Mouse (Mus musculus) embryo, embryonic 10 days (tissue): ENCODE measurements at regions not wholly inside any gene's neighbourhood (a gene's known extent, or its start where the extent isn't known, plus 50 kb on each side); places are given as distances from the start of the nearest gene placed in this dataset.

Source experiments
- DNase-seq: peaks from one replicate; pipeline ENCODE4 v3.0.0-alpha.2; 2015; ENCODE audit warnings: low spot score

DNA sequence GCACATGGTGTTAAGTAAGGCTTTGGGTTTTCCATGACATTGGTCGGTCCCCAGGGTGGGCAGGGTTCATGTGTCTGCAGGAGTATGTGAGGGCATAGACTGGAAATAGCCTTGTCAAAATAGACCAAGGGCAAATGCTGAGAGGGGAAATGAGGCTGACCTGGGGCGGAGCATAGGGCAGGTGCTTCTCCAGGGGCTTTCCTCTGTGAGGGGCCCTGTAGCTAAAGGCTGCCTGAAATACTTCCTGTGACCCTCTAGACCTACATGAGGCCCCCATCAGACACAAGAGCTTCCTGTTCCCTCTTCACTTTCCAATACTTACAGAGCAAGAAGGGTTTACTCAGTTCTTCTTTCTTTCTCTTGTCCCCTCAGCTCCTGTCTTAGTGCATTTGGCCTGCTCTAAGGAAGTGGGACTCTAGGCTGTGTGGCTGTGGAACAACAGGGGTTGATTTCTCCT, 1258.7 kb upstream of the A1bg start:
- no peak for DNase-seq

GRCm38 (mm10) chr15:62180718-62181117, 1257.9 kb upstream of the A1bg start:
- no peak for DNase-seq

DNA sequence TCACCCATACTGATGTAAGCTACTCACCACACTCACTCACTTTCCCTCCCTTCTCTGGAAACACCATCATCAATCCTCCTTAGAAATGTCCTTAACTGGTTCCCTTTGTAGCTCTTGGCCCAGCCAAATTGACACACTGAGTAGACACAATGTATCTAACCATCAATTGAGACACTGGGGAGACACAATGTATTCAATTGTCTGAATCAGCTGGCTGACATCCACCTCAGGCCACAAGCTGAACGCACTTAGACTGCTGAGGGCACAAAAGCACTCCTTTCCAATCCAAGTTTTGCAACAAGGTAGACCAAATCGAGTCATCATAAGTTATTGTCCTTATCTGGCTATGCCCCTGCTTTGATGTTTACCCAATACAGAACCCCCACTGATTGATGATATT, 1257.0 kb upstream of the A1bg start:
- DNase-seq = no peak

DNA sequence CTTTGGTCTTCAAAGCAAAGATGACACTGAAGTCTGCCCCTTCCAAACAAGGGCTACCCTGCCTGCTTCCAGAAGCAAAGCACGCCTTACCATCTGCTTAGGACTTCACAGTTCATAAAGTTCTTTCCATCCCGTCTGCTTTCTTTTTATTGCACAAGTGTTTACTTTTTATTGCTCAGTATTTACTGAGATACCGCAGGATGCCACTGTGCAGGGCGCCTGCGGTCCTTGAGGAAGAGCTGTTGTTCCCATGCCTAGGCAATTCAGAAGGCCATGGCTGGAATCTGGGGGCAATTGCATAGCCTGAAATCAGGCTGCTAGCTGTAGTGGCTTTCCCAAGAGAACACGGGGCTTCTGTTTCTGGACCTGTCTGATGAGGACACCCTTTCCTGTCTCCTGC, 1255.8 kb upstream of the A1bg start:
- no peak for DNase-seq

GRCm38 (mm10) chr15:62177768-62178410, 1255.1 kb upstream of the A1bg start:
- no peak for DNase-seq

- no peak for DNase-seq
Observed at GRCm38 (mm10) chr15:62176076-62176475, 1253.3 kb upstream of the A1bg start.

DNA sequence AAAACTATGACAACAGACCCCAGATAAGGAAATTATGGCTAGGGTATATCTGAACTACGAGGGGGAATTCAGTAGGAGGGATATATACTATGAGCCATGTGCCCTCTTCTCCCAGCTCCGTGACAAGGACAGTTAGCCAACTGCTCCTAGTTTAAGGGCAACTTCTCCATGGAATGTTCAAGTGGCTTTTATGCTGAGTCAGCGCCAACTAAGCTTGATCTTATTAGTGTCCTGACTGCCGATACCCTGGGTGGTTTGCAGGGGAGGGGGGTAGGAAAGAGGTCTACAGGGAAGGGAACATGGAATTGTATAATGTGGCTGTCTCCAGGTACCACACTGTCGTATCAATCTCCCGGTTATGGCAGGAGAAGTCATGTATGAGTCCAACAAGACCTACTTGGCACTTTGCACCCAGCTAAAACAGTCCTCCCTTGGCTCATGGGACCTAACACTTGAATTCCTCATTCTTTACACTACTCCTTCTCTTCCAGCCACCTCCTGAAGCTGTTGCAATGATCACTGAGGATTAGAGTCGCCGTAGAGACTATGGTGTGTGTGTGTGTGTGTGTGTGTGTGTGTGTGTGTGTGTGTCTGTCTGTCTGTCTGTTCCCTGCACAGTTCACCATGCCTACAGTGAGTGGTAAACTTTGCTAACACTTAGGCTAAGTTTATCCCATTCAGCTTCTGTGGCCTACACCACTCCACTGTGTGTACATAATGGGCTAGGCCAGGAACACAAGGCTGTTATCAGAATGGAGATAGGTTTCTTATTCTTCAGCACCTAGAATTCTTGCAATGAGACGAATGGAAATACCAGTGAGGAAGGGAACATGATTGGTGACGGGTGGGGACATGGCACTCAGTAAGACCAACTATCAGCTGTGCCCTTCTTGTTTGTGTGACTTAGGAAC, 1251.1 kb upstream of the A1bg start:
- DNase-seq = no peak

- no peak for DNase-seq
Observed at GRCm38 (mm10) chr15:62171632-62172031, 1248.8 kb upstream of the A1bg start.

DNA sequence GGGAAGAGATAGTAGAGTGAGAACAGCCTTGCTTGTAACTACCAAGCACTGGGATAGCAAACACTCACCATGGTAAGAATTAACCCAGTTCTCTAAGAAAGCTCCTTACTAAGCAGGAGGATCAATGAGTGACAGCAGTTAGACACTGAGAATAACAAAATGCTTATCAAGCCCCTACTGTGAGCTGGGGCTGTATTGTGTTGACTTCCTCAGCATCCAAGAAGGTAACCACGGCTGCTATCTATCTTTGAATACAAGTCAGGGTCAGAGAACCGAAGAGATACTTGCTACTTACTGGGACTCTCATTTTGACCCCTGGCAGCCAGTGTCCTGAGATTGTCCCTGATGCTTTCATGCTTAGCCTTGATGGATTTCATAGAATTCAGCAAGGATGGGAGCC, 1248.4 kb upstream of the A1bg start:
- DNase-seq = no peak

- DNase-seq = no peak
Observed at GRCm38 (mm10) chr15:62170337-62170736, 1247.5 kb upstream of the A1bg start.

DNA sequence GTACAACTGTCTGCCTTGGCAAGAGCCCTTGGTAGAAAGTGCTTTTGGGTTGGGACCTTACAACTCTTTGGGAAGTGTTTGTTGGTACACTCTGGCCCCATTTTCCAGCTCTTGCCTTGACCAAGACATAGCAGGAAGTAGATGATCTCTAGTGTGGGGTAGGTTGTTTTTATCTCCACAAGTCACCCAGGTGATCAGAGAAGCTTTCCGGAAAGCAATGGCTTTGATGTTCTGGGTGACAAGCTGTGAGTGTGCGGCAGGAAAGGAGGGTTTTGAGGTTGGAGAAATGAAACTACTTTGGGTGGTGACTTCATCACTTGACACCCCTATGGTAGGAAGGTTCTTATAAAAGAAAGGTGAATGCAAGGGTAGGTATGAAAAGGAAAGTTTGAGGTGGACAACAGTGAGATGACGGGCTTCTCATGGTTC, 1246.8 kb upstream of the A1bg start:
- DNase-seq = no peak

GRCm38 (mm10) chr15:62168958-62169590, 1246.3 kb upstream of the A1bg start:
- no peak for DNase-seq

GRCm38 (mm10) chr15:62168522-62168921, 1245.7 kb upstream of the A1bg start:
- DNase-seq = no peak

GRCm38 (mm10) chr15:62166786-62167185, 1244.0 kb upstream of the A1bg start:
- DNase-seq = no peak

DNA sequence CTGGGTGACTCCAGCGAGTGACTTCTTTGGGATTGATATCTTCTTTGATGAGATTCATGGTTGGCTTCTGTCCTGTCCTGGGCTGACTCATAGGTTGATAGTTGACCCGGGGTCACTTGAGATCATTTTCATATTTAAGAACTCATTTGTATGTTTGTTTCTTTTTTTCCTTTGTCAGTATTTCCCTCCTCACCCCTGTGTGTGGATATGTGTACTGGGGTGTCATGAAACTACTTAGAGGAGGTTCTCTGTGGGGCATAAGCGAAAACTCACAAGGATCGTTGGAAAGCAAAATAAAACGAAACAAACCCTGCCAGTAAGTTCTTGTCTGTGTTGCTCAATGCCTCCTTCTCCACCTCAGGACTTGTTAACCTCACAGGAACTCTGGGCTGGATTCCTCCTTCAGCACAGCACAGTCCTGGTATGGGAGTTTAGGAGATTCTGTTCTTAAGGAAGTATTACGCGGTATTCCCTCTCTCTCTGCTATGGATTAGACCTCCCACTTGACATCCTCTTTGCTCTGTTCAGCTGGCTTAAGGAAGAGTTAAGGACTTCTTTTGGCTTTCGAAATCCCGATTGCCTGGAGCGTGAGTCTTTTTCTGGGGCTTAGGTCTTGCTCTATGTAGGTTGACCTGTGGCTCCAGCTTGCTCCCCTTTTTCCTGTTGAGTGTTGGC, 1243.2 kb upstream of the A1bg start:
- no peak for DNase-seq

DNA sequence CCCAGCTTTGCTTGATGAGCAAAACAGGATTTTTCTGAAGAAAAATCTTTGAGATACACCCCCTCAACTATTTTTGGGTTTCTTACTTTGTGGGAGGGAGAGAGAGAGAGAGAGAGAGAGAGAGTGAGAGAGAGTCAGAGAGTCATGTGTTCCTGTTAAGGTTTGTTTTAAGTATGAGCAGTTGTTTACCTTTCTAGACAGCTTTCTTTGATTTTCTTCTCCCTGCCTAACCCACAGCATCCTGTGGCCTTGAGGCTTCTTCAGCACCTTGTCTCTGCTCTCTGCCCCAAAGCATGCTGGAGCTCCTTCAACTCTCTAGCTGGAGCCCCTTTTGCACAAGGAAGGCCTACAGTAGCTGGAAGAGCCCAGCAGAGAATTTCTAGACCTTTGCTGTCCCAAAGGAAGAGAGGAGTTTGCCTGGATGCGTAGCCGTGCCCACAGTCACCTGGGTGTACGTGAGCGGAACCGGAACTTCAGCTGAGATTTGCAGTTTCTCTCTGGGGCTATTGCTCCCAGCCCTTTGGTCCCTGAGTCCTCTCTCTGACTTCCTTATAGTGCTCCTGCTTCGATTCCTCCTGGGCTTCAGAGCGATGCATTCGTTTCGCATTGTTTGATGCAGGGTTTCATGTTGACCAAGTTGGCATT, 1242.1 kb upstream of the A1bg start:
- DNase-seq = no peak

DNA sequence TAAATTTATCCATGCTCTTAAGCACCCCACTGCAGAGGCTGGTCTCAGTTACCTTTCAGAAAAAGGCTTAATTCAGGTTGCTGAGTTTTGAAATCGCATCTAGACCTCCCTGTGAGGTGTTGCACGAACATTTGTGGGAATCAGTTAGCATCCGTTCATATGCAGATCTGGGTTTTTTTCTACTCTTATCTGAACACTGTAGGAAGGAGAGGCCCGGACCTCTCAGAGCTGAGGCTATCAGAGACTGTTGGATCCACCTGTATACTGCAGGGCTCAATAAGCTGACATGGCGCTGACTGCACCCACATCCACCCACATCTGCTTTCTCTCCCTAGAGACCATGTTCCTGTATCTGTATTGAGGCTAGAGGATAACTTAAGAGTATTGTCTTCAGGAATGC, 1240.4 kb upstream of the A1bg start:
- no peak for DNase-seq

DNA sequence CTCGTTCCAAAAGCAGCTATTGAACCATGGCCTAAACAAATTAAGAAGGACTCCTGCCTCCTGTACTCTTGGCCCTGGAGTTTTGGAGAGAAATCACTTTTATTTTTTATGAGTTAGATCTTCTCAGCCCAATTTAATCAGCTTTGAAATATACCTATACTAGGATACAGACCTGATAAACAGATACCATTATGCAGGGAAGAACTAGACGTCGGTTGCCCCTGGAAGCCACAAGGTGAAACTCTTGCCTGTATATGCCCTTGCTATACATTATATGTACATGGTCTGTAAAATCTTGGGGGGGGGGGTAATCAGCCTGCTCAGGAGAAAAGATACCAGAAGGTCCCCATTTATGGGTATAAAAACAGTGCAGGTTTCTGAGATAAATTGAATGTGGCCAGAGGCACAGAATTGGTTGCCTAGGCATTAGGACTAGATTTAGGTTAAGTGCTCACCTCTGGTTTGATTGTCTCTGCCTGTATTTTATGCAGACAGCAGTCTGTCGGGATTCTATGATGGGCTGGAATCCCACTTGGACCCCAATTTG, 1239.9 kb upstream of the A1bg start:
- DNase-seq = no peak

DNA sequence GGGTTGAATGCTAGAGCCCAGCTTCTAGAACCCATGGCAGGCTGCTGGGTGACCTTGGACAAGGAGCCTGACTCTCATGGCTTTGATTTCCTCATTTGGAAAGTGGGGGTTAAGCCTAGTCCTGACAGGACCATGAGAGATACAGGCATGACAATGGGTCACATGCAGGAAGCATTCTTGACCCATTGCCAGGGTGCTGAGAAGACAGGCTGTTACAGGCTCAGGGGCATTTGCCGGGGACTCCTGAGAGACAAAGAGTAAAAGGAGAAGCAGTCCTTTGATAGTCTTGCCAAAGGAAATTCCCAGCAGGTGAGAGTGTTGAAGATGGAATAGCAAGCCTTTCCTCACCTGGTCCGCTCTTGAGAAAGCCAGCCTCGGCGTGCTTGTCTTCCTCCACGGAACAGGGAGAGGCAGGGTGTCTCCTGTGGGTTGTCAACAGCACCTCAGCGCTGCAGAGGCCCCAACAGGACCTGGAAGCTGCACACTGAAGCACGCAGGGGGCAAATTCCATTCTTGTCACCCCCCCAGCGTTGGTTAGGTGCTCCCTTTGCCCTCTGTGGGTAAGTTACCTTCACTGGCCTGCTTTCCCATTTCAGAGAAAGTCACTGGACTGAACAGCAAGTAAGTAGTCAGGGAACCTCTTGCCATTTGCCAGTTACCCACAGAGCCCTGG, 1239.3 kb upstream of the A1bg start:
- no peak for DNase-seq

- DNase-seq = no peak
Observed at GRCm38 (mm10) chr15:62161061-62161460, 1238.2 kb upstream of the A1bg start.
